Mouse (Mus musculus): ENCODE results near the gene Trim66. TPM values are rescaled to one million over a fixed set of nuclear protein-coding genes. Genes with fewer than 3 reads are reported as not detected.

Trim66 gene
- total RNA-seq, 2 experiments from 2014 or later: 4.0 to 4.5 TPM

DNA sequence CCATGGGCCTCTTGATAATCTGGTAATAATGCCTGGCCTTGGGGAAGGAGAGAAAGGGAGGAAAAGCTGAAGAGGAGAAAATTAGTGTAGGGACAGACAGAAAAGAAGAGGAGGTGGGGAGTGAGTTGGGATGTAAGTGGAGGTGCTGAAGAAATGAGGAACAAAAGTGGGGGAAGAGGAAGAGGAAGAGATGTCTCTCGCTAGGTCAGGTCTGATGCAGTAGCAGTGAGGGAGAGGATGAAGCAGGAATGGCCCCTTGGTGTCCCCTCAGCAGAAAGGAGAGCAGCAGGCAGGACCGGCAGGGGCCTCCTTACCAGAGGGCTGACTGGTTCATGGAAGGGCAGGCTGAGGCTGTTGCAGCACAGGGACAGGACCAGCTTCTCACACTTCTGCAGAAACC lies 52.2 kb downstream of the Trim66 start:
- DNase-seq (ENCODE audit: low spot score in 2 of 2): no peak

DNA sequence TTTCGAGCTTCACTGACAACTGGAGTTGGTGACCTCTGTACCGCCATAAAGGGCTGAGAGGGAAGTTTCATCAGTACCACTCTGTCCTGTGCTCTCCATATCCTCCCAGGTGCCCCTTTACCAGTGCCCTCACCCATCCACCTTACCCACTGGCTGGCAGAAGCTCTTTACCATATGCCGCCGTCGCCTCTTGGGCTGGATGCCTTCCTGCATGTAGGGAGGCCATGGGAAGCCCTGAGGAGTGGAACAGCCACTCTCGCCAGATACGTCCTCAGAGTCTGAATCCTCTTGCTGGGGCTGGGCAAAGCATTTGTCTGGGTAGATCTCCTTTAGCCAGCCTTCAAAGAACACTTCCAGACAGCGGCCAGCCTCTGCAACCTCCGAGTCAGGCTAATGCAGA lies 53.1 kb downstream of the Trim66 start:
- no peak for DNase-seq (ENCODE audit: low spot score in 2 of 2)

DNA sequence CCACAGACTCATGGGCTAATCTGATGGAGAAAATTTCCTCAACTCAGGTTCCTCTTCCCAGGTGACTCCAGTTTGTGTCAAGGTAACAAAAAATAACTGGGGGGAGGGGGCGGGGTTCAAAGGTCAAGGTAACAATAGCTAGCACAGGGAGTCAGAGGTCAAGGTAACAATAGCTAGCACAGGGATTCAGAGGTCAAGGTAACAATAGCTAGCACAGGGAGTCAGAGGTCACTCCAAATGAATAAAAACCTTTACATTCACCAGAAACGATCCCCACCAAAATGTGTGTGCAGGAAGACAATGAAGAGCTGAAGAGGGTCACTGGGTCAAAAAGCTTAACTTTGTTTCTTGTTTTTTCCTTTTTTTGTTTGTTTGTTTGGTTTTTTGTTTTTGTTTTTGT lies 59.9 kb downstream of the Trim66 start:
- DNase-seq (ENCODE audit: low spot score in 2 of 2): no peak

DNA sequence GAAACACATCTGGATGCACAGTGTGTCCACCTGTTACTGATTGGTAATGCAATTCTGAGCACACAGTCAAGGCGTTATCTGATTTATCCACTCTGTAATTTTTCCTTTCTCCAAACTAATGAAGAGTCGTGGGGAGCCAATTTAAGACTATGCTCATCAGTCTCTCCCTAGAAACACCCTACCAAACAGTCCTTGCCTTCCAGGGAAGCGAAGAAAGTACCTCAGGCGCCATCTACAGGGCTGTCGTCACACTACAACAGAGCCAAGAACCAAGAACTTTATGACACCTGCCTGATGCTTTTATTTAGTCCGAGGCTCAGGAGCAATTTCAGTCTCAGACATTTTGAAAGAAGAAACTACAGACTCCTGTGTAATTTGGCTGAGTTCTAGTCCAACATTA lies 62.9 kb downstream of the Trim66 start:
- peak; percentile 65 to 73 for DNase-seq (ENCODE audit: low spot score in 2 of 2)

DNA sequence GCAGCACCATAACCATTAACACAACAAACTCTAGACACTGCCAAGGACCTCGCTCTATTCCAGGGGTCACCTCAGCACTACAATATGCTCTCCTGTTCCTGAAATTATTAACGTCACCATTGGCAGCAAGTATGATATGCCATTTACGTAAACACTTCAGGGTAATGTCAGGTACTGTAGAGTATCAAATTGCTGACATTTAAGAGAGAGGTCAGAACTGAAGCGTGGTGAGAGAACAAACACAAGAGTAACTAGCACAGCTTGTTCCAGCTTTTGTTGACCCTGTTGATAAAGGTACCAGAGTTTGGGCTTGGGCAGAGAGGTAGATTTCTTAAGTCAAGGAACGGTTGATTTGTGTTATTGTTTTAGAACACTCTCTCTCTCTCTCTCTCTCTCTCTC lies 65.2 kb downstream of the Trim66 start:
- DNase-seq (ENCODE audit: low spot score in 2 of 2): no peak

DNA sequence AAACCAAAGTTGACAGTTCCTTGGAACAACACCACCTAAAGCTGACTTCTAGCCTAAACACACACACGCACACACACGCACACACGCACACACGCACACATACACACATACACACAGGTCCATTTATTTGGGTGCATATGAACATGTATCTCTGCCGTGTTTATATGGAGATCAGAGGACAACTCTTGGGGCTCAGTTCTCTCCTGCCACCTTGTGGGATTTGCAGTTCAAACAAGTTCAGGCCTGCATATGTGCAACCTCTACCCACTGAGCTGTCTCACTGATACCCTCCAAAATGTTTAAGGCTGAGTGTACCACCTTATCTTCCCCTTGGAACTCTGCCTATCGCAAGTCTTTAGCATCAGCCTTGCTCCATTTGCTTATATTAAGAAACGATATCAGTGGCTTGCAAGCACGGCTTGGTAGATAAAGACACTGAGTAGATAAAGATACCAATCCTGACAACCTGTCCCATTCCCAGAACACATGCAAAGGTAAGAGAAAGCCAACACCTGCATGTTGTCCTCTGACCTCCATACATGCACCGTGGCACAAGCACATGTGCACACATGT lies 67.2 kb downstream of the Trim66 start:
- DNase-seq (ENCODE audit: low spot score in 2 of 2): no peak

DNA sequence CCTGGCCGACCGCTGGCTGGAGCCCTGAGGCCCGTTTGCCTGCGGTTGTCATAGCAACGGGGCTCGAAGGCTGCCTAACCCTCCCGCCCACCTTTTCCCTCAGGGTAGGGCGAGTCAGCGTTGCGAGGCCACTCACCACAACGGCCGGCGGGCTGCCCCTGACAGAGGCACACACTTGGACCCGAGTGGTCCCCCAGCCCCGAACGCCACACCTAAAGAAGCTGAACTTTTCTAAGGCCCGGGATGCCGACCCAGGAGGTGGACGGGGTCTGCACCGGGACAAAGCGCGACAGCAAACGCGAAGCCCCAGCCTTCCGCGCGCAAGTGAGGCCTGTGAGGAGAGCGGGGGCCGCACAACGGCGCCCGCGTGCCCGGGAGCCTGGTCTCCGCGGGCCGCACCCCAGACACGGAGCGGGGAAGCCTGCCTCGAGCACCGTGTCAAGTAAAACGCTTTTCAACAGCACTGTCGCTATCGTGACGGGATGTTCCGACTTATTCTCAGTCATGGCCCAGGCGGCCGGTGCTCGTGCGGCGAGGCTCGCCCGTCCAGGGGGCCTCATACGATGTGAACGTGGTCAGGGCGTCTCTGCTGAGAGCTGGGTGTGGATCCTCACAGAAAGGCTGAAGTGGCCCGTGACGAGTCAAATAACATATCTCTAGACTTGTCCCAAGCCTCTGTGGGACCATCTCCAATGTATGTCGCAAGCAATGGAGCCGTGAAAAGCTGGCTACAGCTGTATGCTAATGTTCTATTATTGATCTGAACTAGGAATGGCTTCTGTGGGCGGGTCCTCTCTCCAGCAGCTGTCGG lies 68.9 kb downstream of the Trim66 start, which contains the start of gene Stk33:
TSS of gene Stk33 (minus strand) at position 301 of the 811 bp plus-strand sequence.
- peak; percentile 42 to 50 for DNase-seq (ENCODE audit: low spot score in 2 of 2)

DNA sequence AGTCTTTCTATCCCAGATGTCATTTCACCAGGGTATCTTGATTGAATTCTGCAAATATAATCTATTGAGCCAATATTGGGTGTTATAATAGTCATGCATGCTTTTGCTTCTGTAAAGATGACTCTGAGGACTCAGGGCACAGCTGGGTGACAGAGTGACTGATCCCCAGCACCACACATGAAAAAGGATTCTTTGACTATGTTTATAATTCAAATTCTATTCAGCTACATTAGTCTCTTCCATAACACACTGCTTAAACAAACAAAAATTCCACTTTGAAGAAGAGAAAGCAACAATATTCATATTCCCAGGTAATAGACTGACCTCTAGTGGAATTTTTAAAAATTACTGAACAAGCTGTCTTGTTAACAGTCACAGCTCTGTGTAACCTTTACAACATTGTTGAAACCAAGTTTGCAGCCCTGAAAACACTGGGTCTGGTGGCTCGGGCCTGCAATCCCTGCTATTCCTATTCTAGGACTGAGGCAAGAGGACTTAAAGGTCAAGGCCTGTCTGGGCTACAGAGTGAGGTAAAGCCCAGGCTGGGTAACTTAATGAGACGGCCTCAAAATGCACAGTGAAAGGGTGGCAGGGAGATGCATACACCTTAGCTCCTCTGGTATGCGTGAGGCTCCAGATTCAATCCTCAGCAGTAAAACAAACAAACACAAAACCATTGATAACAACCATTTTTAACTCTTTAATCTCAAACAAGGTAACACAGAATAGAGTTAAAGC lies 83.3 kb downstream of the Trim66 start:
- no peak for DNase-seq (ENCODE audit: low spot score in 2 of 2)

DNA sequence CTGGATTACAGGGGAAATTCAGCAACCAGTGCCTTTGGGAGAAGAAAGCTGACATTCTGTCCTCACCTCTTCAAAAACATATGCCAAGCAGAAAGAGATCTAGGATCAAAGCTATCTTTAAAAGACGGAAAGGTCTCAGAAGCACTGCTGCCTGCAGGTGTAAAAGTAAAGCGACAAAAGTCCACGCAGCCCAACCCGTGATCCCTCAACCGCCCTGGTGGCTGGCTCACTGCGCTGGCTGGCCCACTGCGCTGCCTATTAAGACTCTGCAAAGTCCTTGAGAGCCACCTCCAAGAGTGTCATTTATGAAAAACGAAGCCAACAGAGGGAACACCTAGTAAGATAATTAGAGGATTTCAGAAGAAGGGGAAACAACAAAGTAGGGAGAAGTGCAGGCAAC lies 85.1 kb downstream of the Trim66 start:
- DNase-seq (ENCODE audit: low spot score in 2 of 2): no peak

DNA sequence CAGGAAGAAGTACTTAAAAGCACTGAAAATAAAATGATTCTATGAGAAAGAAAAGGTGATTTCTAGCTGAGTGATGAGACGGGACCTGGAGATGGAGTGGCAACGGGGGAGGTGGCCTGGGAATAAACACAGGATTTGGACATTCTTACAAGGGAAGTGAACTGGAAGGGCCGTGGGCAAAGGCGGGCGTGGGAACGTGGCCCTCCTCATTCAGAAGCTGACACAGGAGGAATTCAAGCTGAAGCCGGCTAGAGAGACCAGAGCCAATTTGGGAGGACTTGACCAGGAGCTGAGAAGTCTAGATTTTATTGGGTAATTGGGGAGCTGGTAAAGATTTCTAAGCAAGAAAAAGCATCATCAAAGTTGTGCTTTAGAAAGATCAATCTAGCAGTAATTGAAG lies 102.4 kb downstream of the Trim66 start:
- no peak for DNase-seq (ENCODE audit: low spot score in 2 of 2)

DNA sequence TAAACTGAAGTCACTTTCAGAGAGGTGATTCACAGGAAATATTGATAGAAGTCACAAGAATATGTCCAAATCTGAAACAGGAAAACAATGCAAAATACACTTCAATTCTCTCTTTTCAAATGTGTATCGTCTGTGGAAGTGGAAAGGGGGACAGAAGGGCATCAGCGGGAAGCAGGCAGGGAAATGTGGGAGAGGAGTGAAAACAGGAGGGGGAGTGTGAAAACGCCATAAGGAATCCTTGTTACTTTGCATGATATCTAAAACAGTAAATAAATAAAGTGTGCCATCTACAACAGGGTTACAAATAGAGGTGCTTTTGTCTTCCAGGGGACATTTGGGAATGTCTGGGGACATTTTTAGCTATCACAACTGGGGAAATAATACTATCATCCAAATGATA lies 108.6 kb downstream of the Trim66 start:
- no peak for DNase-seq (ENCODE audit: low spot score in 2 of 2)

Small RNA genes within 50 kb of the gene (microRNA-seq; reads per million reads assigned to microRNA genes)
- gene Gm47284: 0 to 0.20 reads per million in 2 experiments

Other genes with a start within 250 kb of the Trim66 start
- gene Stk33, start 69.1 kb downstream of the Trim66 start, total RNA-seq (2021): 1 to 10 TPM; 1.3 to 1.6 TPM
- 100 to 1,000 TPM; 148 to 164 TPM for gene Rpl27a, start 11.0 kb upstream of the Trim66 start, total RNA-seq (2021)
- gene St5, start 195.5 kb upstream of the Trim66 start, total RNA-seq (2021): 10 to 100 TPM; 30.8 to 33.5 TPM
- gene Akip1, start 195.6 kb upstream of the Trim66 start, total RNA-seq (2021): 1 to 10 TPM; 6.7 to 6.9 TPM
- gene BC051019, start 215.7 kb upstream of the Trim66 start, total RNA-seq (2021): under 1 TPM; 0.30 to 0.40 TPM
- gene Ascl3, start 223.6 kb upstream of the Trim66 start, total RNA-seq (2021): not detected
- 10 to 100 TPM; 73.2 to 76.8 TPM for gene Tmem9b, start 244.7 kb upstream of the Trim66 start, total RNA-seq (2021)

Data from layer of hippocampus, postnatal 10 days (tissue).